Mouse (Mus musculus): Measurements from ENCODE around the gene Txndc8.

GRCm38 (mm10) chr4:57937292-57937691 is 71.6 kb downstream of the Txndc8 start:
- no peak for TF ChIP-seq CTCF (IDR thresholded peaks at IDR 0.05; ENCODE audit: low read depth, low read length)
- no peak for TF ChIP-seq TAL1 (conservative IDR thresholded peaks at IDR 0.05; ENCODE audit: low read depth, low read length)
- TF ChIP-seq GATA2 (IDR thresholded peaks at IDR 0.05; ENCODE audit: borderline replicate concordance, low read depth, low read length): no peak

All from G1E (cell line).